Mouse (Mus musculus) cortical plate, adult 2 months (tissue): ENCODE measurements around the gene Gm4894. TPM values are rescaled to one million over a fixed set of nuclear protein-coding genes. Genes with fewer than 3 reads are reported as not detected.
A peak's percentile ranks its signal among the peaks of the same experiment; 100 is the strongest.

Experiments
- H3K27ac ChIP-seq: fragments of 200-500 bp; 2 replicates; pipeline ENCODE4 v1.5.1; 2012; ENCODE audit warnings: low read length, control low read depth, inconsistent platforms; ENCODE audit not compliant: insufficient read depth
- H3K4me1 ChIP-seq: fragments of 200-500 bp; 2 replicates; pipeline ENCODE4 v1.6.1; 2011; ENCODE audit warnings: low read length; ENCODE audit not compliant: control insufficient read depth, insufficient read depth
- H3K4me3 ChIP-seq: fragments of 200-500 bp; 2 replicates; pipeline ENCODE4 v1.5.1; 2011; ENCODE audit warnings: mild to moderate bottlenecking, low read length, control low read depth; ENCODE audit not compliant: insufficient read depth
- CTCF ChIP-seq: fragments of 200-500 bp; IDR thresholded peaks from 2 replicates; pipeline ENCODE4 v1.5.1; 2011; ENCODE audit warnings: mild to moderate bottlenecking, control low read depth, low read length; ENCODE audit not compliant: insufficient read depth; ENCODE audit errors: extremely low read depth
- POLR2A ChIP-seq: fragments of 200-500 bp; IDR thresholded peaks from 2 replicates; pipeline ENCODE4 v1.6.1; 2011; ENCODE audit warnings: mild to moderate bottlenecking, low read length, control low read depth; ENCODE audit not compliant: insufficient read depth; ENCODE audit errors: extremely low read depth
- polyA plus RNA-seq: library from polyadenylated mRNA; depleted of rRNA; stranded (reverse); fragments of >200 nt; gene quantifications from 2 replicates; pipeline ENCODE4 v1.2.3, GENCODE M21; 2012; rRNA removed

Gene Gm4894
- polyA plus RNA-seq = not detected in 2 replicates

GRCm38 (mm10) chr9:49250231-49250630 is at the start of gene Gm4894:
Gene Gm4894, plus strand, starts transcription at chr9:49250531.
- no peak within 1 kb of the TSS for H3K27ac ChIP-seq
- TF ChIP-seq CTCF (no peak), POLR2A (no peak)
- no peaks in the 10 kb centered on the region for H3K4me1 ChIP-seq
- no peak within 1 kb of the TSS for H3K4me3 ChIP-seq

- Histone ChIP-seq H3K4me3 (no peak overlapping the region), H3K27ac (no peak overlapping the region)
- no peak for TF ChIP-seq POLR2A
- no peak for TF ChIP-seq CTCF
Observed at GRCm38 (mm10) chr9:49206331-49206730, 44.0 kb upstream of the Gm4894 start.

GRCm38 (mm10) chr9:49211493-49211892 is 38.8 kb upstream of the Gm4894 start:
- H3K4me1 ChIP-seq = 0 out of 2 replicates have a peak, but pooled peaks cover 2% of the 10 kb centered on the region
- H3K4me3 ChIP-seq = no peak overlapping the region
- no peak overlapping the region for H3K27ac ChIP-seq
- no peak for TF ChIP-seq CTCF
- TF ChIP-seq POLR2A = no peak

More at GRCm38 (mm10) chr9:49206331-49206730, 44.0 kb upstream of the Gm4894 start:
- no peaks in the 10 kb centered on the region for H3K4me1 ChIP-seq

GRCm38 (mm10) chr9:49214734-49215133 is 35.6 kb upstream of the Gm4894 start:
- TF ChIP-seq CTCF (no peak), POLR2A (no peak)
- H3K27ac ChIP-seq = no peak overlapping the region
- 0 out of 2 replicates have a peak, but pooled peaks cover 3% of the 10 kb centered on the region for H3K4me1 ChIP-seq
- H3K4me3 ChIP-seq = no peak overlapping the region

GRCm38 (mm10) chr9:49217626-49218607 is 32.4 kb upstream of the Gm4894 start:
- Histone ChIP-seq H3K4me1 (0 out of 2 replicates have a peak, but pooled peaks cover 1% of the 10 kb centered on the region), H3K4me3 (no peak overlapping the region), H3K27ac (no peak overlapping the region)
- no peak for TF ChIP-seq POLR2A
- TF ChIP-seq CTCF = no peak

- Histone ChIP-seq H3K4me3 (no peak overlapping the region), H3K4me1 (peaks cover 4% of the 10 kb centered on the region), H3K27ac (no peak overlapping the region)
- TF ChIP-seq CTCF (no peak), POLR2A (no peak)
Observed at GRCm38 (mm10) chr9:49224488-49224887, 25.8 kb upstream of the Gm4894 start.

- Histone ChIP-seq H3K4me3 (no peak overlapping the region), H3K27ac (no peak overlapping the region), H3K4me1 (peaks cover 4% of the 10 kb centered on the region)
- TF ChIP-seq POLR2A (no peak), CTCF (no peak)
Observed at GRCm38 (mm10) chr9:49227442-49227841, 22.9 kb upstream of the Gm4894 start.

GRCm38 (mm10) chr9:49229054-49229453 is 21.3 kb upstream of the Gm4894 start:
- no peak overlapping the region for H3K4me3 ChIP-seq
- H3K4me1 ChIP-seq = peaks cover 4% of the 10 kb centered on the region
- H3K27ac ChIP-seq = no peak overlapping the region
- no peak for TF ChIP-seq POLR2A
- TF ChIP-seq CTCF = no peak

- no peak overlapping the region for H3K27ac ChIP-seq
- no peaks in the 10 kb centered on the region for H3K4me1 ChIP-seq
- H3K4me3 ChIP-seq = no peak overlapping the region
- TF ChIP-seq CTCF = peak; percentile 72
- no peak for TF ChIP-seq POLR2A
Observed at GRCm38 (mm10) chr9:49246839-49247238, 3.5 kb upstream of the Gm4894 start.

GRCm38 (mm10) chr9:49268949-49269348 is 18.6 kb downstream of the Gm4894 start:
- Histone ChIP-seq H3K4me3 (no peak overlapping the region), H3K4me1 (no peaks in the 10 kb centered on the region), H3K27ac (no peak overlapping the region)
- no peak for TF ChIP-seq POLR2A
- no peak for TF ChIP-seq CTCF
